Mouse (Mus musculus): ENCODE results near the gene Fam171a2. TPM values are rescaled to one million over a fixed set of nuclear protein-coding genes. Genes with fewer than 3 reads are reported as not detected.
A peak's percentile ranks its signal among the peaks of the same experiment; 100 is the strongest.

Gene Fam171a2
- polyA plus RNA-seq (2014; fragmentation: Nextera tagmentation; extraction: Ambion mirVana) = 7.4 and 8.3 TPM in 2 replicates

- Histone ChIP-seq H3K4me3 (ENCODE audit: low read depth, low read length) (peak within 1 kb of the TSS; percentile 93), H3K9me3 (ENCODE audit: low read depth, low read length) (no peaks in the 10 kb centered on the region), H3K4me2 (peak within 1 kb of the TSS; percentile 69), H3K27me3 (ENCODE audit: insufficient read depth, low read length) (peaks cover 5% of the 10 kb centered on the region; the same call in 1 of the 2 replicates), H3K9ac (peak within 1 kb of the TSS; percentile 96), H3K27ac (ENCODE audit: low read depth) (peak within 1 kb of the TSS; percentile 91), H3K36me3 (ENCODE audit: insufficient read depth) (peaks cover 14% of the 10 kb centered on the region), H3K4me1 (ENCODE audit: insufficient read depth) (peaks cover 26% of the 10 kb centered on the region)
- under 1% methylated on average over 35 of the region's 40 CpGs for WGBS
- TF ChIP-seq CTCF (IDR thresholded peaks at IDR 0.05; ENCODE audit: low read depth) = peak; percentile 46
- peak; percentile 74 for ATAC-seq (ENCODE audit: insufficient read depth)
- DNase-seq = peak; percentile 92
Measured at GRCm38 (mm10) chr11:102447497-102447896, at the start of gene Fam171a2. TSS of gene Fam171a2 (minus strand) at chr11:102447682.

GRCm38 (mm10) chr11:102496732-102497131 is 49.2 kb upstream of the Fam171a2 start:
- Histone ChIP-seq H3K4me2 (no peak overlapping the region), H3K36me3 (ENCODE audit: insufficient read depth) (peaks cover 64% of the 10 kb centered on the region), H3K27ac (ENCODE audit: low read depth) (no peak overlapping the region), H3K9me3 (ENCODE audit: low read depth, low read length) (no peaks in the 10 kb centered on the region), H3K9ac (no peak overlapping the region), H3K4me1 (ENCODE audit: insufficient read depth) (no peaks in the 10 kb centered on the region), H3K27me3 (ENCODE audit: insufficient read depth, low read length) (no peaks in the 10 kb centered on the region), H3K4me3 (ENCODE audit: low read depth, low read length) (no peak overlapping the region)
- ATAC-seq (ENCODE audit: insufficient read depth) (no peak), DNase-seq (no peak)
- TF ChIP-seq CTCF (IDR thresholded peaks at IDR 0.05; ENCODE audit: low read depth) = no peak
- WGBS = 55% methylated on average over 2 of the region's 2 CpGs

DNA sequence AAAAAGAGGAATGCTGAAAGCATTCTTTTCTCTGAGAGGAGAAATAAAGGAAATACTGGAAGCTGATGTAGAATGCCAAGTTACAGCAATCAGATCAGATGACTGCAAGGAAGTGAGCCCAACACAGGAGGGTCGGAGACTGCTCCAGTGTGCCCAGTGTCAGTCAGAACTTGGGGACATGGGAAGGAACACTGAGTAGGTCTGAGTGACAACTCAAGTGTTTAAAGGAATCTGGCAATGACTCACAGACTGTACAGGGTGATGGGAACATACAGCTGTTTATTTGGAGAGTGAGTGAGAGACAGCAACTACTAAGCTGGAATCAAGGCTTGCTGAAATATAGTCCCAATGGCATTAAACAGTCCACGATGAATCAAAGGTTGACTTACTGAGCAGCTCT is 48.7 kb upstream of the Fam171a2 start:
- no peaks in the 10 kb centered on the region for H3K9me3 ChIP-seq (ENCODE audit: low read depth, low read length)
- no peak for TF ChIP-seq CTCF (IDR thresholded peaks at IDR 0.05; ENCODE audit: low read depth)
- no peak overlapping the region for H3K9ac ChIP-seq
- H3K4me3 ChIP-seq (ENCODE audit: low read depth, low read length) = no peak overlapping the region
- peaks cover 63% of the 10 kb centered on the region for H3K36me3 ChIP-seq (ENCODE audit: insufficient read depth)
- ATAC-seq (ENCODE audit: insufficient read depth) (no peak), DNase-seq (no peak)
- WGBS = 88% methylated on average over 2 of the region's 2 CpGs
- no peaks in the 10 kb centered on the region for H3K27me3 ChIP-seq (ENCODE audit: insufficient read depth, low read length)
- H3K4me1 ChIP-seq (ENCODE audit: insufficient read depth) = no peaks in the 10 kb centered on the region
- H3K4me2 ChIP-seq = no peak overlapping the region
- no peak overlapping the region for H3K27ac ChIP-seq (ENCODE audit: low read depth)

- DNase-seq = no peak
- H3K36me3 ChIP-seq (ENCODE audit: insufficient read depth) = peaks cover 58% of the 10 kb centered on the region
Measured at GRCm38 (mm10) chr11:102495742-102496141, 48.3 kb upstream of the Fam171a2 start.

DNA sequence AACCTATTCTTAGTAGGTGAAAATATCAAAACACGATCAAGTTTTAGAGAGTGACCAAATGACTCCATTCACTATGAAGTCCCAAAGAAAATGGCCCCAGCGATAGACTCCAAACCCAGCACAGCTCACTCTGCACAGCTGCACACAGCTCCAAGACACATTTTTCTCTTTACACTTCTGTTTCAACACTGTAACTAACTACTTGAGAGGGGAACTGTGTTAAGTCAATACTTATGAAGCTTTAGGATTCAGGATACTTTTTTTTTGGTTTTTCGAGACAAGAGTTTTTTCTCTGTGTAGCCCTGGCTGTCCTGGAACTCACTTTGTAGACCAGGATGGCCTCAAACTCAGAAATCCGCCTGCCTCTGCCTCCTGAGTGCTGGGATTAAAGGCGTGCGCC is 47.6 kb upstream of the Fam171a2 start:
- H3K27me3 ChIP-seq (ENCODE audit: insufficient read depth, low read length) = no peaks in the 10 kb centered on the region
- DNase-seq = no peak
- ATAC-seq (ENCODE audit: insufficient read depth) = no peak

More at GRCm38 (mm10) chr11:102495742-102496141, 48.3 kb upstream of the Fam171a2 start:
- WGBS = 95% methylated on average over 5 of the region's 5 CpGs
- Histone ChIP-seq H3K27ac (ENCODE audit: low read depth) (no peak overlapping the region), H3K4me1 (ENCODE audit: insufficient read depth) (no peaks in the 10 kb centered on the region), H3K4me3 (ENCODE audit: low read depth, low read length) (no peak overlapping the region), H3K4me2 (no peak overlapping the region), H3K9me3 (ENCODE audit: low read depth, low read length) (no peaks in the 10 kb centered on the region), H3K9ac (no peak overlapping the region), H3K27me3 (ENCODE audit: insufficient read depth, low read length) (no peaks in the 10 kb centered on the region)
- TF ChIP-seq CTCF (IDR thresholded peaks at IDR 0.05; ENCODE audit: low read depth) = no peak
- no peak for ATAC-seq (ENCODE audit: insufficient read depth)

GRCm38 (mm10) chr11:102494063-102494650 is 46.7 kb upstream of the Fam171a2 start:
- H3K27ac ChIP-seq (ENCODE audit: low read depth) = no peak overlapping the region
- no peaks in the 10 kb centered on the region for H3K27me3 ChIP-seq (ENCODE audit: insufficient read depth, low read length)
- no peak overlapping the region for H3K4me3 ChIP-seq (ENCODE audit: low read depth, low read length)
- H3K4me2 ChIP-seq = no peak overlapping the region
- WGBS = 80% methylated on average over 7 of the region's 7 CpGs
- TF ChIP-seq CTCF (IDR thresholded peaks at IDR 0.05; ENCODE audit: low read depth) = no peak
- no peaks in the 10 kb centered on the region for H3K9me3 ChIP-seq (ENCODE audit: low read depth, low read length)
- DNase-seq = no peak
- peaks cover 46% of the 10 kb centered on the region for H3K36me3 ChIP-seq (ENCODE audit: insufficient read depth)
- no peak for ATAC-seq (ENCODE audit: insufficient read depth)
- no peaks in the 10 kb centered on the region for H3K4me1 ChIP-seq (ENCODE audit: insufficient read depth)
- no peak overlapping the region for H3K9ac ChIP-seq

More for the DNA sequence above, 47.6 kb upstream of the Fam171a2 start:
- H3K36me3 ChIP-seq (ENCODE audit: insufficient read depth) = peaks cover 52% of the 10 kb centered on the region
- no peak for TF ChIP-seq CTCF (IDR thresholded peaks at IDR 0.05; ENCODE audit: low read depth)
- H3K27ac ChIP-seq (ENCODE audit: low read depth) = no peak overlapping the region
- WGBS = 91% methylated on average over 6 of the region's 6 CpGs
- H3K4me1 ChIP-seq (ENCODE audit: insufficient read depth) = no peaks in the 10 kb centered on the region
- H3K9ac ChIP-seq = no peak overlapping the region
- H3K4me3 ChIP-seq (ENCODE audit: low read depth, low read length) = no peak overlapping the region
- H3K9me3 ChIP-seq (ENCODE audit: low read depth, low read length) = no peaks in the 10 kb centered on the region
- H3K4me2 ChIP-seq = no peak overlapping the region

DNA sequence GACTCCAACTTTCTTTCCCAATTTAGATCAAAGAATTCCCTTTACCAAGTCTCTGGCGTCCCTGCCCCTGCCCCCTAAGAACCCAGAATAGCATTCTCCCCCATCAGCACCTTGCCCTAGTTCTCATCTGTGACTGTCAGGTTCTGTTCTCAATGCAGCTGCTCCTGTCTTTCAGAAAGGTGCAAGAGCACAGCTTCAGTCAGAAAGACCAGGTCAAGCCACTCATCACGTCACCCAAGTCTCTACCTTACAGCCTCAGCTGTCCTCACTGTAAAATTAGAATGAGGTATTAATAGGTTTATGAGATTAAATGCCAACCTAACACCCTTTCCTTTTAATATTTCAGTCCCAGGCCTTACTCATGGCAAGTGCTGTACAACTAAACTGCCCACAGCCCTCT is 45.8 kb upstream of the Fam171a2 start:
- WGBS = 82% methylated on average over 2 of the region's 2 CpGs
- Histone ChIP-seq H3K4me3 (ENCODE audit: low read depth, low read length) (no peak overlapping the region), H3K9me3 (ENCODE audit: low read depth, low read length) (no peaks in the 10 kb centered on the region), H3K27me3 (ENCODE audit: insufficient read depth, low read length) (no peaks in the 10 kb centered on the region), H3K4me2 (no peak overlapping the region), H3K9ac (no peak overlapping the region), H3K36me3 (ENCODE audit: insufficient read depth) (peaks cover 37% of the 10 kb centered on the region), H3K4me1 (ENCODE audit: insufficient read depth) (no peaks in the 10 kb centered on the region), H3K27ac (ENCODE audit: low read depth) (no peak overlapping the region)
- no peak for DNase-seq
- no peak for TF ChIP-seq CTCF (IDR thresholded peaks at IDR 0.05; ENCODE audit: low read depth)
- no peak for ATAC-seq (ENCODE audit: insufficient read depth)
